Mouse (Mus musculus) midbrain, embryonic 14.5 days (tissue): ENCODE data around the gene Cnr2. TPM values are rescaled to one million over a fixed set of nuclear protein-coding genes. Genes with fewer than 3 reads are reported as not detected.

ENCODE experiments used
- ATAC-seq: fragments of 200-750 bp; cut with Nextera tagmentation; 2 replicates; pipeline ENCODE4 v1.8.0; 2017; ENCODE audit warnings: moderate number of reproducible peaks, moderate library complexity; ENCODE audit not compliant: low FRiP score, low TSS enrichment
- DNase-seq: peaks from one replicate; pipeline ENCODE4 v3.0.0-alpha.2; 2015
- H3K27ac ChIP-seq: fragments of 300-500 bp; sonication (generic); replicated peaks from 2 replicates; pipeline ENCODE4 v1.5.1; 2014; ENCODE audit warnings: mild to moderate bottlenecking, low read depth, low read length, moderate library complexity
- H3K27me3 ChIP-seq: fragments of 300-500 bp; sonication (generic); 2 replicates; pipeline ENCODE4 v1.6.1; 2014; ENCODE audit warnings: low read length, control low read depth, mixed read lengths; ENCODE audit not compliant: control insufficient read depth, insufficient read depth
- H3K36me3 ChIP-seq: fragments of 300-500 bp; sonication (generic); 2 replicates; pipeline ENCODE4 v1.6.1; 2014; ENCODE audit warnings: low read length, control low read depth; ENCODE audit not compliant: control insufficient read depth, insufficient read depth
- H3K4me1 ChIP-seq: fragments of 300-500 bp; sonication (generic); 2 replicates; pipeline ENCODE4 v1.6.1; 2014; ENCODE audit warnings: mild to moderate bottlenecking, antibody characterized with exemption, low read length, control low read depth; ENCODE audit not compliant: control insufficient read depth, insufficient read depth
- H3K4me2 ChIP-seq: fragments of 300-500 bp; sonication (generic); 2 replicates; pipeline ENCODE4 v1.6.1; 2014; ENCODE audit warnings: mild to moderate bottlenecking, low read length, moderate library complexity
- H3K4me3 ChIP-seq: fragments of 300-500 bp; sonication (generic); replicated peaks from 2 replicates; pipeline ENCODE4 v1.5.1; 2014; ENCODE audit warnings: low read depth, low read length
- H3K9ac ChIP-seq: fragments of 300-500 bp; sonication (generic); replicated peaks from 2 replicates; pipeline ENCODE4 v1.6.1; 2014; ENCODE audit warnings: mild to moderate bottlenecking, low read length, moderate library complexity
- H3K9me3 ChIP-seq: fragments of 300-500 bp; sonication (generic); 2 replicates; pipeline ENCODE4 v1.6.1; 2016; ENCODE audit warnings: low read length, control low read depth, mixed read lengths; ENCODE audit not compliant: control insufficient read depth
- WGBS: fragments of 180-500 bp; shearing (Covaris S2); extraction: QIAGEN DNeasy Blood & Tissue Kit; methylation state at CpG from one replicate; pipeline ENCODE4 v1.1.7; 2014; 5-methylcytosine and 5-hydroxymethylcytosine counted together
- polyA plus RNA-seq: library from polyadenylated mRNA; unstranded; fragments of >200 nt; fragmentation: Nextera tagmentation; extraction: Ambion mirVana; gene quantifications from 2 replicates; pipeline ENCODE4 v1.2.1, GENCODE M21; 2014

Gene Cnr2
- polyA plus RNA-seq, 1 experiment from 2014 or later, result 0.17 TPM

- Histone ChIP-seq H3K36me3 (peaks cover 14% of the 10 kb centered on the region), H3K9me3 (no peaks in the 10 kb centered on the region), H3K4me2 (no peak overlapping the region), H3K27me3 (no peaks in the 10 kb centered on the region), H3K9ac (no peak overlapping the region), H3K27ac (no peak overlapping the region), H3K4me1 (no peaks in the 10 kb centered on the region), H3K4me3 (no peak overlapping the region)
- ATAC-seq (no peak), DNase-seq (no peak)
- WGBS, result 55% methylated on average over 4 of the region's 4 CpGs
Observed at GRCm38 (mm10) chr4:135943389-135943788, 48.2 kb downstream of the Cnr2 start.

GRCm38 (mm10) chr4:135945706-135946105, 50.5 kb downstream of the Cnr2 start:
- 75% methylated on average over 10 of the region's 10 CpGs for WGBS
- H3K9me3 ChIP-seq, result no peaks in the 10 kb centered on the region
- H3K27ac ChIP-seq, result peak overlapping the region; percentile 58; the same call in 1 of the 2 replicates
- peak overlapping the region; percentile 72 for H3K4me3 ChIP-seq
- 0 out of 2 replicates have a peak, but pooled peaks cover 4% of the 10 kb centered on the region for H3K36me3 ChIP-seq
- DNase-seq (no peak), ATAC-seq (no peak)
- no peaks in the 10 kb centered on the region for H3K4me1 ChIP-seq
- H3K4me2 ChIP-seq, result peak overlapping the region; percentile 65
- no peaks in the 10 kb centered on the region for H3K27me3 ChIP-seq
- H3K9ac ChIP-seq, result peak overlapping the region; percentile 68

- WGBS, result under 1% methylated on average over 23 of the region's 23 CpGs
- Histone ChIP-seq H3K36me3 (peaks cover 4% of the 10 kb centered on the region), H3K4me3 (peak within 1 kb of the TSS; percentile 72), H3K4me1 (no peaks in the 10 kb centered on the region), H3K4me2 (peak within 1 kb of the TSS; percentile 65), H3K9me3 (no peaks in the 10 kb centered on the region), H3K27me3 (no peaks in the 10 kb centered on the region), H3K9ac (peak within 1 kb of the TSS; percentile 68), H3K27ac (peak within 1 kb of the TSS; percentile 58)
- DNase-seq (peak; percentile 95), ATAC-seq (peak; percentile 92)
Observed at GRCm38 (mm10) chr4:135946278-135946658, 51.1 kb downstream of the Cnr2 start, which contains the start of gene Hmgcl. Gene Hmgcl (plus strand): TSS chr4:135946448.

GRCm38 (mm10) chr4:135946659-135947301, 51.6 kb downstream of the Cnr2 start:
- DNase-seq (peak; percentile 37), ATAC-seq (peak; percentile 62; the same call in 1 of the 2 replicates)
- peak overlapping the region; percentile 65 for H3K4me2 ChIP-seq

GRCm38 (mm10) chr4:135948142-135948541, 52.9 kb downstream of the Cnr2 start:
- 96% methylated on average over 8 of the region's 8 CpGs for WGBS
- Histone ChIP-seq H3K36me3 (peaks cover 18% of the 10 kb centered on the region), H3K27me3 (no peaks in the 10 kb centered on the region), H3K4me1 (no peaks in the 10 kb centered on the region), H3K27ac (no peak overlapping the region), H3K9me3 (no peaks in the 10 kb centered on the region), H3K4me2 (no peak overlapping the region), H3K4me3 (no peak overlapping the region), H3K9ac (no peak overlapping the region)
- ATAC-seq, result no peak
- DNase-seq, result no peak

More at GRCm38 (mm10) chr4:135946659-135947301, 51.6 kb downstream of the Cnr2 start:
- Histone ChIP-seq H3K27me3 (no peaks in the 10 kb centered on the region), H3K36me3 (peaks cover 9% of the 10 kb centered on the region), H3K27ac (peak overlapping the region; percentile 58), H3K4me1 (no peaks in the 10 kb centered on the region), H3K9me3 (no peaks in the 10 kb centered on the region), H3K9ac (peak overlapping the region; percentile 68), H3K4me3 (peak overlapping the region; percentile 72)
- 2% methylated on average over 28 of the region's 28 CpGs for WGBS

GRCm38 (mm10) chr4:135949475-135949874, 54.3 kb downstream of the Cnr2 start:
- Histone ChIP-seq H3K36me3 (peaks cover 20% of the 10 kb centered on the region), H3K4me2 (no peak overlapping the region), H3K9me3 (no peaks in the 10 kb centered on the region), H3K27ac (no peak overlapping the region), H3K4me3 (no peak overlapping the region), H3K4me1 (no peaks in the 10 kb centered on the region), H3K9ac (no peak overlapping the region), H3K27me3 (no peaks in the 10 kb centered on the region)
- ATAC-seq (no peak), DNase-seq (no peak)
- 87% methylated on average over 10 of the region's 10 CpGs for WGBS

- Histone ChIP-seq H3K27me3 (no peaks in the 10 kb centered on the region), H3K36me3 (peaks cover 23% of the 10 kb centered on the region), H3K9me3 (no peaks in the 10 kb centered on the region), H3K4me3 (no peak overlapping the region), H3K27ac (no peak overlapping the region), H3K9ac (no peak overlapping the region), H3K4me1 (no peaks in the 10 kb centered on the region), H3K4me2 (no peak overlapping the region)
- WGBS, result 73% methylated on average over 6 of the region's 6 CpGs
- DNase-seq, result no peak
- no peak for ATAC-seq
Observed at GRCm38 (mm10) chr4:135949911-135950310, 54.7 kb downstream of the Cnr2 start.

- no peaks in the 10 kb centered on the region for H3K27me3 ChIP-seq
- H3K36me3 ChIP-seq, result peaks cover 28% of the 10 kb centered on the region
- WGBS, result 92% methylated on average over 6 of the region's 6 CpGs
- H3K27ac ChIP-seq, result no peak overlapping the region
- no peak overlapping the region for H3K4me3 ChIP-seq
- ATAC-seq, result no peak
- H3K9ac ChIP-seq, result no peak overlapping the region
- no peak for DNase-seq
- no peak overlapping the region for H3K4me2 ChIP-seq
- H3K9me3 ChIP-seq, result no peaks in the 10 kb centered on the region
- H3K4me1 ChIP-seq, result no peaks in the 10 kb centered on the region
Observed at GRCm38 (mm10) chr4:135950365-135950764, 55.2 kb downstream of the Cnr2 start.

GRCm38 (mm10) chr4:135951505-135951904, 56.3 kb downstream of the Cnr2 start:
- 98% methylated on average over 3 of the region's 3 CpGs for WGBS
- DNase-seq (no peak), ATAC-seq (no peak)
- Histone ChIP-seq H3K27me3 (no peaks in the 10 kb centered on the region), H3K27ac (no peak overlapping the region), H3K4me1 (no peaks in the 10 kb centered on the region), H3K9me3 (no peaks in the 10 kb centered on the region), H3K4me2 (no peak overlapping the region), H3K36me3 (peaks cover 34% of the 10 kb centered on the region), H3K9ac (no peak overlapping the region), H3K4me3 (no peak overlapping the region)
